Mouse (Mus musculus) spleen, adult 2 months (tissue): ENCODE measurements around the gene Olfr53.

Experiments used
- CTCF ChIP-seq: fragments of 200-500 bp; IDR thresholded peaks from 2 replicates; pipeline ENCODE4 v1.5.1; 2011; ENCODE audit warnings: mild to moderate bottlenecking, inconsistent platforms; ENCODE audit not compliant: insufficient read depth, insufficient read length, insufficient replicate concordance; ENCODE audit errors: extremely low read depth
- POLR2A ChIP-seq: fragments of 200-500 bp; IDR thresholded peaks from 2 replicates; pipeline ENCODE4 v1.6.1; 2011; ENCODE audit warnings: low read depth, low read length, inconsistent platforms

GRCm38 (mm10) chr7:140681651-140682050, 35.4 kb downstream of the Olfr53 start, which contains the start of gene Olfr45:
- TF ChIP-seq POLR2A = no peak
- TF ChIP-seq CTCF = no peak
